Mouse (Mus musculus): ENCODE results near the gene Slc5a1. TPM values are rescaled to one million over a fixed set of nuclear protein-coding genes. Genes with fewer than 3 reads are reported as not detected.

Gene Slc5a1
- polyA plus RNA-seq, 1 experiment from 2014 or later: not detected

- Histone ChIP-seq H3K9ac (no peak overlapping the region), H3K27me3 (peaks cover 31% of the 10 kb centered on the region), H3K4me1 (replicated peaks) (peaks cover 6% of the 10 kb centered on the region), H3K27ac (replicated peaks) (no peak overlapping the region), H3K4me3 (no peak overlapping the region), H3K9me3 (no peaks in the 10 kb centered on the region), H3K4me2 (no peak overlapping the region), H3K36me3 (no peaks in the 10 kb centered on the region)
- no peak for ATAC-seq (ENCODE audit: low read depth)
- 76% methylated on average over 14 of the region's 14 CpGs for WGBS
Measured at GRCm38 (mm10) chr5:33107778-33108405, 3.9 kb downstream of the Slc5a1 start.

DNA sequence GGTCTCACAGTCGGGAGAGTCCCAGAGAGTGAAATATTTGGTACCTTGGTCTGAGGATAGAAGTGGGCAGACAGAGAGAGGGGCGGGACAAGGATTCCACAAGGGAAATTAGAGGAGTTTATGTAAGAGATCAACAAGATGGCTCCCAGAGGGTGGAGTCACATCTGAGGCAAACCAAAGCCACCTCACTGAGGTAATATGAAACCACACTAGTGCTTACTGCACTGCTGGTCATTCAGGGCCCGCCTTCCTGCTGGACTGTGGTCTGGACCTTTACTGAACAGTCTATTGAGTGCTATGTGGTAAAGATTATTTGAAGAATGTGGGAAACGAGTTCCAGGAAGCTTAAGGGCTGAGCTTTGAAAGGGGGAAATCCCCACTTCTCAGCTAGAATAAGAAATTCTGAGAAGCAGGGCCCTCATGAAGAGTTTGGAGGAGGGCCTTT, 17.9 kb downstream of the Slc5a1 start:
- Histone ChIP-seq H3K36me3 (no peaks in the 10 kb centered on the region), H3K4me3 (no peak overlapping the region), H3K9ac (no peak overlapping the region), H3K27me3 (no peaks in the 10 kb centered on the region), H3K27ac (replicated peaks) (no peak overlapping the region), H3K9me3 (no peaks in the 10 kb centered on the region), H3K4me2 (no peak overlapping the region), H3K4me1 (replicated peaks) (no peaks in the 10 kb centered on the region)
- 63% methylated on average over 4 of the region's 4 CpGs for WGBS
- ATAC-seq (ENCODE audit: low read depth): no peak

- no peak overlapping the region for H3K9ac ChIP-seq
- no peak overlapping the region for H3K4me2 ChIP-seq
- H3K4me3 ChIP-seq: no peak overlapping the region
- WGBS: 79% methylated on average over 3 of the region's 3 CpGs
- H3K27ac ChIP-seq (replicated peaks): no peak overlapping the region
- H3K27me3 ChIP-seq: no peaks in the 10 kb centered on the region
- no peaks in the 10 kb centered on the region for H3K36me3 ChIP-seq
- no peaks in the 10 kb centered on the region for H3K9me3 ChIP-seq
- no peak for ATAC-seq (ENCODE audit: low read depth)
- H3K4me1 ChIP-seq (replicated peaks): no peaks in the 10 kb centered on the region
Measured at GRCm38 (mm10) chr5:33123658-33124057, 19.6 kb downstream of the Slc5a1 start.

GRCm38 (mm10) chr5:33125318-33125717, 21.3 kb downstream of the Slc5a1 start:
- 91% methylated on average over 4 of the region's 4 CpGs for WGBS
- H3K4me3 ChIP-seq: no peak overlapping the region
- ATAC-seq (ENCODE audit: low read depth): no peak

DNA sequence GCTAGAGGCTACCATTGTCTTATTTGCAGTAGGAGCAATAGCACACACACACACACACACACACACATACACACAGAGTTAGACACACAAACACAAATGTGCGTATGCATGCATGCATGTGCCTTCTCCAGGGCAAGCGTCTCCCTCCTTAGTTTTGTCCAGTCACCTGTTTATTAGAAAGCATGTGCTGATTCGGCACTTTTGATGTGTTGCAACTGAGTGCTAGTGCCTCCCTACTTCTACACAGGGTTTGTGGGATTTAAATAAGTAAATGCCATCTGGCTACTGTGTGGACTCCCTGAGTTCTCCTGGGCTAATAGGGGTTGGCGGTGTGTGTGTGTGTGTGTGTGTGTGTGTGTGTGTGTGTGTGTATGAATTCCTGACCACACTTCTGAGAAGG, 30.1 kb downstream of the Slc5a1 start:
- Histone ChIP-seq H3K4me1 (replicated peaks) (no peaks in the 10 kb centered on the region; the same call in 1 of the 2 replicates), H3K27me3 (no peaks in the 10 kb centered on the region), H3K4me2 (no peak overlapping the region), H3K27ac (replicated peaks) (no peak overlapping the region), H3K4me3 (no peak overlapping the region), H3K9me3 (no peaks in the 10 kb centered on the region), H3K36me3 (no peaks in the 10 kb centered on the region), H3K9ac (no peak overlapping the region)
- WGBS: 92% methylated on average over 4 of the region's 4 CpGs
- ATAC-seq (ENCODE audit: low read depth): no peak

More at GRCm38 (mm10) chr5:33125318-33125717, 21.3 kb downstream of the Slc5a1 start:
- Histone ChIP-seq H3K4me1 (replicated peaks) (no peaks in the 10 kb centered on the region), H3K9ac (no peak overlapping the region), H3K27ac (replicated peaks) (no peak overlapping the region), H3K27me3 (no peaks in the 10 kb centered on the region), H3K4me2 (no peak overlapping the region), H3K9me3 (no peaks in the 10 kb centered on the region), H3K36me3 (no peaks in the 10 kb centered on the region)

- Histone ChIP-seq H3K36me3 (no peaks in the 10 kb centered on the region), H3K4me2 (no peak overlapping the region), H3K27ac (replicated peaks) (no peak overlapping the region), H3K9ac (no peak overlapping the region), H3K4me3 (no peak overlapping the region), H3K4me1 (replicated peaks) (no peaks in the 10 kb centered on the region; the same call in 1 of the 2 replicates), H3K9me3 (no peaks in the 10 kb centered on the region), H3K27me3 (no peaks in the 10 kb centered on the region)
- WGBS: 87% methylated on average over 5 of the region's 5 CpGs
- no peak for ATAC-seq (ENCODE audit: low read depth)
Measured at GRCm38 (mm10) chr5:33135611-33136010, 31.6 kb downstream of the Slc5a1 start.

DNA sequence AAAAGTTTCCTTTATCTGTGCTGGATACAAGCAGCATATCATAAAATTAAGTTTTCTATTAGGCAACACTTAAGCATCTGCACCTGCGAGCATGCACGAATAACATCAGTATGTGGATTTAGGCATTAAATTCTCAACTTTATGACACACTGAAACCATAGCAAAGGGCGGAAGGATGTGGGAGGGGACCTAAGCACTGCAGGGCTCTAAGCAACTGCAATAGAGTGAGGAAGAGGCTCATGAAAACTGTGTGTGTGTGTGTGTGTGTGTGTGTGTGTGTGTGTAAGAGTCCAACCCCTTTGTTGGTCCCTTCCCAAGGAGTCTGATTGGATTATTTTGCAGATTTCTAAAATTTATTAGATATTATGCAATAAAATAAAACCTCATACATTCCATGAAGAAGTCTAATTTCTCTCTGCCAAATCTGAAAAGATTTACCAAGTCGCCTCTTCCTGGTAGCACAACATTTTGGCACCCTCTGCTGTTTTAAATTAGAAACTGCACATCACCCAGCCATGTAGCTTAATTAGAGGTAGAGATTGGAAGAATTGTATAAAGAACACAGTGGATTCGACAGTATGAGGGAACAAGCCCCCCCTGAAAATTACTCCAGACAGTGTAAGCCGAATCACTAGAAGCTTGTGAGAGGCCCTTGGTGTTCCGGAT, 38.9 kb downstream of the Slc5a1 start:
- Histone ChIP-seq H3K9me3 (no peaks in the 10 kb centered on the region), H3K36me3 (no peaks in the 10 kb centered on the region), H3K9ac (no peak overlapping the region), H3K4me1 (replicated peaks) (no peaks in the 10 kb centered on the region), H3K27ac (replicated peaks) (no peak overlapping the region), H3K4me3 (no peak overlapping the region), H3K4me2 (no peak overlapping the region), H3K27me3 (no peaks in the 10 kb centered on the region)
- 60% methylated on average over 7 of the region's 7 CpGs for WGBS
- ATAC-seq (ENCODE audit: low read depth): no peak

- Histone ChIP-seq H3K4me1 (replicated peaks) (no peaks in the 10 kb centered on the region), H3K27me3 (no peaks in the 10 kb centered on the region), H3K36me3 (no peaks in the 10 kb centered on the region), H3K4me2 (no peak overlapping the region), H3K27ac (replicated peaks) (no peak overlapping the region), H3K9me3 (no peaks in the 10 kb centered on the region), H3K4me3 (no peak overlapping the region), H3K9ac (no peak overlapping the region)
- ATAC-seq (ENCODE audit: low read depth): no peak
- 57% methylated on average over 5 of the region's 5 CpGs for WGBS
Measured at GRCm38 (mm10) chr5:33144025-33144424, 40.0 kb downstream of the Slc5a1 start.

- Histone ChIP-seq H3K36me3 (no peaks in the 10 kb centered on the region), H3K9ac (no peak overlapping the region), H3K4me1 (replicated peaks) (no peaks in the 10 kb centered on the region), H3K9me3 (no peaks in the 10 kb centered on the region), H3K27ac (replicated peaks) (no peak overlapping the region), H3K4me2 (no peak overlapping the region), H3K4me3 (no peak overlapping the region), H3K27me3 (no peaks in the 10 kb centered on the region)
- 88% methylated on average over 9 of the region's 9 CpGs for WGBS
- ATAC-seq (ENCODE audit: low read depth): no peak
Measured at GRCm38 (mm10) chr5:33146837-33147236, 42.8 kb downstream of the Slc5a1 start.

- H3K36me3 ChIP-seq: no peaks in the 10 kb centered on the region
- H3K4me1 ChIP-seq (replicated peaks): no peaks in the 10 kb centered on the region
- no peak overlapping the region for H3K9ac ChIP-seq
- WGBS: 91% methylated on average over 6 of the region's 6 CpGs
- no peaks in the 10 kb centered on the region for H3K9me3 ChIP-seq
- no peak overlapping the region for H3K27ac ChIP-seq (replicated peaks)
- no peak overlapping the region for H3K4me2 ChIP-seq
- ATAC-seq (ENCODE audit: low read depth): no peak
- no peak overlapping the region for H3K4me3 ChIP-seq
- no peaks in the 10 kb centered on the region for H3K27me3 ChIP-seq
Measured at GRCm38 (mm10) chr5:33147691-33148090, 43.7 kb downstream of the Slc5a1 start.

- 71% methylated on average over 7 of the region's 7 CpGs for WGBS
Measured at GRCm38 (mm10) chr5:33193567-33193966, 89.5 kb downstream of the Slc5a1 start.

GRCm38 (mm10) chr5:33195246-33195852, 91.3 kb downstream of the Slc5a1 start:
- Histone ChIP-seq H3K36me3 (no peaks in the 10 kb centered on the region), H3K27ac (replicated peaks) (no peak overlapping the region), H3K4me1 (replicated peaks) (no peaks in the 10 kb centered on the region), H3K9me3 (no peaks in the 10 kb centered on the region), H3K4me2 (no peak overlapping the region), H3K9ac (no peak overlapping the region), H3K4me3 (no peak overlapping the region), H3K27me3 (no peaks in the 10 kb centered on the region)
- WGBS: 76% methylated on average over 9 of the region's 9 CpGs
- no peak for ATAC-seq (ENCODE audit: low read depth)

More at GRCm38 (mm10) chr5:33193567-33193966, 89.5 kb downstream of the Slc5a1 start:
- Histone ChIP-seq H3K9me3 (no peaks in the 10 kb centered on the region), H3K36me3 (no peaks in the 10 kb centered on the region), H3K9ac (no peak overlapping the region), H3K4me3 (no peak overlapping the region), H3K27ac (replicated peaks) (no peak overlapping the region), H3K4me2 (no peak overlapping the region), H3K4me1 (replicated peaks) (no peaks in the 10 kb centered on the region), H3K27me3 (no peaks in the 10 kb centered on the region)
- no peak for ATAC-seq (ENCODE audit: low read depth)
